Mouse (Mus musculus): Measurements from ENCODE around the gene Hdac9. TPM values are rescaled to one million over a fixed set of nuclear protein-coding genes. Genes with fewer than 3 reads are reported as not detected.

Hdac9 gene
- polyA plus RNA-seq, 1 experiment from 2014 or later = 1.6 TPM

DNA sequence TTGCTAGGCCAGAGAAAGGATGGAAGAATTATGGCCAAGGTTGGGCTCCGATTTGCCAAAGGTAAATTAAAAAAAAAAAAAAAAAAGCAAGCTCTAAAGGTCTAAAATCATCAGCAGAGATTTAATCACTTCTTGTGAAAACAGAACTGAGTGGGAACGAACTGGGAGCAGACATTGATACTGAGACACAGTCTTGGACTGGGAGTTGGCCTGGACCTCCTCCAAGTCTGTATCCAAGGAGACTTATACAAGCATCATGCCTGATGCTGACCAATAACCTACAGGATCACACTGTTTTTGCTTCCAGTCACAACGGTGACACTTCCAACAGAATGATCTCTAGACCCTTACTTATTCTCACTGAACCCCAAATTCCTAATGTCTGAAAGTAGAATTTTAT lies 298.6 kb downstream of the Hdac9 start:
- H3K4me3 ChIP-seq (ENCODE audit: low read depth, low read length) = no peak overlapping the region
- no peaks in the 10 kb centered on the region for H3K27me3 ChIP-seq (ENCODE audit: control insufficient read depth, insufficient read depth, low read depth, low read length)
- no peak overlapping the region for H3K27ac ChIP-seq (ENCODE audit: low read length)
- H3K4me1 ChIP-seq (ENCODE audit: control insufficient read depth, low read depth, low read length) = no peaks in the 10 kb centered on the region
- ATAC-seq (ENCODE audit: low read depth) = no peak
- no peaks in the 10 kb centered on the region for H3K36me3 ChIP-seq (ENCODE audit: control insufficient read depth, insufficient read depth)
- no peak overlapping the region for H3K4me2 ChIP-seq (ENCODE audit: low read depth, low read length)
- 58% methylated on average over 3 of the region's 3 CpGs for WGBS (ENCODE audit: insufficient replicate concordance)
- no peak overlapping the region for H3K9ac ChIP-seq (ENCODE audit: low read depth, low read length)
- H3K9me3 ChIP-seq (replicated peaks; ENCODE audit: control insufficient read depth, low read length) = no peaks in the 10 kb centered on the region

DNA sequence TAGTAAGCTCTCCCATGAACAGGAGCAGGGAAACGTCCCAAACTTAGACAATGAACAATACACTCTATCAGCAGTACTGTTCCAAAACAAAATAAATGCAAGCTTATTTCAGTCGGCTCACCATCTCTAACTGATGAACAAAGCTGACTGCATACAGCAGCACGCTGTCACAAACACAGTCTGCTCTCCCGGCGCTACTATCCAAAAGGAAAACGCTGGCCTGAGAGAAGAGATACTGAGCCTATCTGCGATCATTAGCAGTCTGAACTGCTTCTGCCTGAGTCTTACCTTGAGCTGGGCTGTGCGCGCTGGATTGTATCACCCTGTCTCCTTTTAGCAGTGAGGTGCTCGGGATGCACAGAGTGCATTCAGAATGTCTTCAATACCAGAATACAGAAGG lies 299.1 kb downstream of the Hdac9 start:
- H3K4me1 ChIP-seq (ENCODE audit: control insufficient read depth, low read depth, low read length) = no peaks in the 10 kb centered on the region
- no peak overlapping the region for H3K9ac ChIP-seq (ENCODE audit: low read depth, low read length)
- 69% methylated on average over 10 of the region's 10 CpGs for WGBS (ENCODE audit: insufficient replicate concordance)
- H3K4me2 ChIP-seq (ENCODE audit: low read depth, low read length) = no peak overlapping the region
- no peak overlapping the region for H3K4me3 ChIP-seq (ENCODE audit: low read depth, low read length)
- no peak for ATAC-seq (ENCODE audit: low read depth)
- H3K9me3 ChIP-seq (replicated peaks; ENCODE audit: control insufficient read depth, low read length) = no peaks in the 10 kb centered on the region
- no peaks in the 10 kb centered on the region for H3K27me3 ChIP-seq (ENCODE audit: control insufficient read depth, insufficient read depth, low read depth, low read length)
- H3K36me3 ChIP-seq (ENCODE audit: control insufficient read depth, insufficient read depth) = no peaks in the 10 kb centered on the region
- H3K27ac ChIP-seq (ENCODE audit: low read length) = no peak overlapping the region

DNA sequence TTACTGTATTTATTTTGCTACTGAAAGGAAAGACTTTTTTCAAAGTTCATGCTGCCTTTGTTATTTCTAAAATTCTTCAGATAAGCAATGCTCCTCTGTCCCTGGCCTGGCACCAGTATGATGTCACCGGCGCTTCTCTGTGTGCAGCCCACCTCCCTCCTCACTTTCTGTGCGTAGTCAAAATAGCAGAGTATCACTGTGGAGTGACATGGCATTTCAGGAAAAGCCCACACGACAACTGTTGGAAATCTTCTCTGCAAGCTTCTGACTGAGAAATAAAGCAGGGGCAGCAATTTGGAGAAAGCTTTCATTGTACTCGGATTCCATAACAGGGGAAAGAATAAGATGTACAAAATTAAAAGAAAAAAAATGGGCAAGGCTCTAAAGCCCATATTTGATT lies 302.1 kb downstream of the Hdac9 start:
- no peaks in the 10 kb centered on the region for H3K36me3 ChIP-seq (ENCODE audit: control insufficient read depth, insufficient read depth)
- no peak overlapping the region for H3K27ac ChIP-seq (ENCODE audit: low read length)
- H3K9ac ChIP-seq (ENCODE audit: low read depth, low read length) = no peak overlapping the region
- no peaks in the 10 kb centered on the region for H3K27me3 ChIP-seq (ENCODE audit: control insufficient read depth, insufficient read depth, low read depth, low read length)
- H3K4me1 ChIP-seq (ENCODE audit: control insufficient read depth, low read depth, low read length) = no peaks in the 10 kb centered on the region
- WGBS (ENCODE audit: insufficient replicate concordance) = 65% methylated on average over 5 of the region's 5 CpGs
- ATAC-seq (ENCODE audit: low read depth) = no peak
- no peaks in the 10 kb centered on the region for H3K9me3 ChIP-seq (replicated peaks; ENCODE audit: control insufficient read depth, low read length)
- H3K4me3 ChIP-seq (ENCODE audit: low read depth, low read length) = no peak overlapping the region
- no peak overlapping the region for H3K4me2 ChIP-seq (ENCODE audit: low read depth, low read length)

DNA sequence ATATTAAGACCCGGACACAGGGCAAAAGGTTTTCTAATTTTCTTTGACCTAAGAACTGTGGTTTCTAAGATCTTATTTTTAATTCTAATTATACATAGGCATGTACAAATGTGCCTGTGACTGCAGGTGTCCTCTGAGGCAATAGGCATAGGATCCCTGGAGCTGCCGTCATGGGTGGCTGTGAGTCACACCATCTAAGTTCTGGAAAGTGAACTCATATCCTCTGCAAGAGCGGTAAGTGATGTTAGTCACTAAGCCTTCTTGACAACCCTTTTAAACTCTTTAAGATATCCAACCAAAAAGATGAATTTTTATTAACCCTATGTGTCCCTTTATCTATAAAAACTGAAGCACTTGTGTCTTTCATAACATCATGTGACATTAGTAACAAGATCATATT lies 304.4 kb downstream of the Hdac9 start:
- WGBS (ENCODE audit: insufficient replicate concordance) = 64% methylated on average over 3 of the region's 3 CpGs
- H3K9me3 ChIP-seq (replicated peaks; ENCODE audit: control insufficient read depth, low read length) = no peaks in the 10 kb centered on the region
- H3K36me3 ChIP-seq (ENCODE audit: control insufficient read depth, insufficient read depth) = no peaks in the 10 kb centered on the region
- H3K4me3 ChIP-seq (ENCODE audit: low read depth, low read length) = no peak overlapping the region
- no peak overlapping the region for H3K9ac ChIP-seq (ENCODE audit: low read depth, low read length)
- H3K4me2 ChIP-seq (ENCODE audit: low read depth, low read length) = no peak overlapping the region
- H3K27ac ChIP-seq (ENCODE audit: low read length) = no peak overlapping the region
- H3K4me1 ChIP-seq (ENCODE audit: control insufficient read depth, low read depth, low read length) = no peaks in the 10 kb centered on the region
- no peaks in the 10 kb centered on the region for H3K27me3 ChIP-seq (ENCODE audit: control insufficient read depth, insufficient read depth, low read depth, low read length)
- ATAC-seq (ENCODE audit: low read depth) = no peak

DNA sequence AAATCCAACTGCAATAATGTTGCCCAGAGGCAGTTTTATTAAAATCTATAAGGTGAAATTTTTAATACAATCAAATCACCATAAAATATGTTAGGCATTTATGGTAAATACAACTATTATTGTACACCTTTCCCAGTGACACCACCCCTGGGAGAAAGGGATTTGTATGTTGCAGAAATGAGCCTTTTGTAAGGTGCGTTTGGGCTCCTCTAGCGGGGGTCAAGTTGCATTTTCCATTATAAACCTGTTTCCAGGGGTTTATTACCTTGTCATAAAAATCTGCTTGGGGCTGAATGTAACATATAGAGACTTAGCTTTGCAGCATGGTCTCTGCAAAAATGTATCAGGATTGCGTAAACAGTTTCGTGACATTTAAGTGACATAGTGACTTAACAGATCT lies 312.4 kb downstream of the Hdac9 start:
- WGBS (ENCODE audit: insufficient replicate concordance) = 71% methylated on average over 4 of the region's 4 CpGs
- no peak for ATAC-seq (ENCODE audit: low read depth)

DNA sequence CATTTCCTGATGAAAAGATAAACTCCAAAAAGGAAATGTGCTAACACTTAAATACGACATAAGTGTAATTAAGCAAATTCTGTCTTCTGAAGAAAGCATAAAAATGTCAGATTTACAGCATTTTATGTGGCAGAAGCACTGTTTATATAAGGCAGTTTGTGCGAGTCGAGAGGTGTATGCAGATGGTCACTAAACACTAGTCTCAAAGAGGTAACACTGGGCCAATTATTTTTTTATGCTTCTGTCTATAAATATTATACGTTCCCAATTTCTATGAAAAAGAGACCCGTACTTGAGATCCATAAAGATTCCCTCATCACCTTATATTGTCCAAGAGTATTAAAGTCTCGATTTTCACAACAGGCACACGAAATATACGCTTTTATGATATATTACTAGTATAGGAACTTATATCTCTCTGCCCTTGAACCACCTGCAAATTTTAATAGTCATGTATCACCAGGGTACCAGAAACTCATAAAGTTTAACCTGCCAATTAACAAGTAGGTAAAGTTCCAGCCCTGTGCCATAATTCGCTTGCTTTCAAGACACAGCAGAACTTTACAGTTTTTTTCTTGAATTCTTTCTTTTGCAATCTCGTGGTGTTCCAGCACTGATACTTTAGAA lies 322.6 kb downstream of the Hdac9 start:
- no peak for ATAC-seq (ENCODE audit: low read depth)
- WGBS (ENCODE audit: insufficient replicate concordance) = 47% methylated on average over 10 of the region's 10 CpGs
- H3K9me3 ChIP-seq (replicated peaks; ENCODE audit: control insufficient read depth, low read length) = no peaks in the 10 kb centered on the region

More for the DNA sequence above, 312.4 kb downstream of the Hdac9 start:
- Histone ChIP-seq H3K4me2 (ENCODE audit: low read depth, low read length) (no peak overlapping the region), H3K4me1 (ENCODE audit: control insufficient read depth, low read depth, low read length) (no peaks in the 10 kb centered on the region), H3K9ac (ENCODE audit: low read depth, low read length) (no peak overlapping the region), H3K9me3 (replicated peaks; ENCODE audit: control insufficient read depth, low read length) (no peaks in the 10 kb centered on the region), H3K36me3 (ENCODE audit: control insufficient read depth, insufficient read depth) (no peaks in the 10 kb centered on the region), H3K4me3 (ENCODE audit: low read depth, low read length) (no peak overlapping the region), H3K27me3 (ENCODE audit: control insufficient read depth, insufficient read depth, low read depth, low read length) (no peaks in the 10 kb centered on the region), H3K27ac (ENCODE audit: low read length) (no peak overlapping the region)

DNA sequence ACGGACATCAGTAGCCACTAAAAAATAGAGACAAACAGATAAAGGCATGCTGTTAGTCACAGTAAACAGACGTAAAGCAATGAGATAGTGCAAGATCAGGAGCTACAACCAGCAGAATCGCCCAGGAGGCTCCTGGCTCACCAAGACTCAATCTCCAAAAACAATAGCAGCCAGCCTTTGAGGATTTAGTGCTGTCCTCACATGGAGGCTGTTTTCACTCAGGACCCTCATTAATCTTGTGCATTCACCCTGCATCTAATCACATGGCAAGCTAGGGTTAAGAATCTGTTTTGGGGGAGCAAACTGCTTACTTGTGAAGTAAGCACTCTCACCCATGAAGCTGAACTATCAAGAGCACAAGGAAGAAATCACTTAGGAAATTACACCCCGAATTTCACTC lies 329.7 kb downstream of the Hdac9 start:
- Histone ChIP-seq H3K36me3 (ENCODE audit: control insufficient read depth, insufficient read depth) (no peaks in the 10 kb centered on the region), H3K9me3 (replicated peaks; ENCODE audit: control insufficient read depth, low read length) (no peaks in the 10 kb centered on the region), H3K27ac (ENCODE audit: low read length) (no peak overlapping the region), H3K4me1 (ENCODE audit: control insufficient read depth, low read depth, low read length) (no peaks in the 10 kb centered on the region), H3K27me3 (ENCODE audit: control insufficient read depth, insufficient read depth, low read depth, low read length) (no peaks in the 10 kb centered on the region), H3K4me2 (ENCODE audit: low read depth, low read length) (no peak overlapping the region), H3K9ac (ENCODE audit: low read depth, low read length) (no peak overlapping the region), H3K4me3 (ENCODE audit: low read depth, low read length) (no peak overlapping the region)
- 47% methylated on average over 4 of the region's 4 CpGs for WGBS (ENCODE audit: insufficient replicate concordance)
- no peak for ATAC-seq (ENCODE audit: low read depth)

More for the DNA sequence above, 322.6 kb downstream of the Hdac9 start:
- Histone ChIP-seq H3K4me1 (ENCODE audit: control insufficient read depth, low read depth, low read length) (no peaks in the 10 kb centered on the region), H3K9ac (ENCODE audit: low read depth, low read length) (no peak overlapping the region), H3K4me3 (ENCODE audit: low read depth, low read length) (no peak overlapping the region), H3K27ac (ENCODE audit: low read length) (no peak overlapping the region), H3K36me3 (ENCODE audit: control insufficient read depth, insufficient read depth) (no peaks in the 10 kb centered on the region), H3K27me3 (ENCODE audit: control insufficient read depth, insufficient read depth, low read depth, low read length) (no peaks in the 10 kb centered on the region), H3K4me2 (ENCODE audit: low read depth, low read length) (no peak overlapping the region)

DNA sequence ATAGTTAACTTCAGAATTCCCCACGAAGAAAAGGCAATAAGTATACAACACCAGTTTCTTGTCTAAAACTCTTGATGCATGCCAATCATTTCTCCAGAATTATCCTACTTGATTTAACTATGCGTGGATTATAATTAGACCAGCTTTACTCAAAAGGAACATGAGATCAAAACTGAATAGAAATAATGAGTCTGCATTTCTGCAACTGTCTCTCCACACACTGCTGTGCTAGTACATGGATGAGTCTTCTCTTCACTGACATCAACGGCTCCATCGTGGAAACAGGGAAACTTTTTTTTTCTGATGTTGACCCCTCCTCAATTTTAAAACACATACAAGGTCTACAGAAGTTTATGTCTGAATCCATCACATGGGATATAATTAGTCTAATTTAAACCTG lies 334.4 kb downstream of the Hdac9 start:
- no peaks in the 10 kb centered on the region for H3K4me1 ChIP-seq (ENCODE audit: control insufficient read depth, low read depth, low read length)
- H3K4me3 ChIP-seq (ENCODE audit: low read depth, low read length) = no peak overlapping the region
- no peak for ATAC-seq (ENCODE audit: low read depth)
- H3K27me3 ChIP-seq (ENCODE audit: control insufficient read depth, insufficient read depth, low read depth, low read length) = no peaks in the 10 kb centered on the region
- H3K9me3 ChIP-seq (replicated peaks; ENCODE audit: control insufficient read depth, low read length) = no peaks in the 10 kb centered on the region
- H3K9ac ChIP-seq (ENCODE audit: low read depth, low read length) = no peak overlapping the region
- WGBS (ENCODE audit: insufficient replicate concordance) = 71% methylated on average over 4 of the region's 4 CpGs
- H3K36me3 ChIP-seq (ENCODE audit: control insufficient read depth, insufficient read depth) = no peaks in the 10 kb centered on the region
- no peak overlapping the region for H3K4me2 ChIP-seq (ENCODE audit: low read depth, low read length)
- no peak overlapping the region for H3K27ac ChIP-seq (ENCODE audit: low read length)

DNA sequence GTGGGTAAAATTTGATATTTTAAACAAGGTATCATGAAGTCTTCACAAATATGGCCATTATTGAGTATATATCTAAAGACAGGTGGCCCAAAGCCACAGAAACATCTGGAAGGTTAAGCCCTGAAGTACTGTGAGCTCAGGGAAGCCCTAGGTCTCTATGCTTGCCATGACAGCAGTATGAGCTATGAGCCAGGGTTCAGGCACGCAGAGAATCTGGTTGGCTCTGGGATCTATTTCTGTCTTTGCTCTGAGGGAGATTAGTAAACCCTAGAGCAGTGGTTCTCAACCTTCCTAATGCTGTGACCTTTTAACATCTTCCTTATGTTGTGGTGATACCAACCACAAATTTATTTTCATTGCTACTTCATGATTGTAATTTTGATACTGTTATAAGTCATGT lies 337.7 kb downstream of the Hdac9 start:
- WGBS (ENCODE audit: insufficient replicate concordance) = 58% methylated on average over 1 of the region's 1 CpGs
- Histone ChIP-seq H3K27me3 (ENCODE audit: control insufficient read depth, insufficient read depth, low read depth, low read length) (no peaks in the 10 kb centered on the region), H3K4me1 (ENCODE audit: control insufficient read depth, low read depth, low read length) (no peaks in the 10 kb centered on the region), H3K9me3 (replicated peaks; ENCODE audit: control insufficient read depth, low read length) (no peaks in the 10 kb centered on the region), H3K27ac (ENCODE audit: low read length) (no peak overlapping the region), H3K36me3 (ENCODE audit: control insufficient read depth, insufficient read depth) (no peaks in the 10 kb centered on the region), H3K9ac (ENCODE audit: low read depth, low read length) (no peak overlapping the region), H3K4me3 (ENCODE audit: low read depth, low read length) (no peak overlapping the region), H3K4me2 (ENCODE audit: low read depth, low read length) (no peak overlapping the region)
- ATAC-seq (ENCODE audit: low read depth) = no peak

All from liver, embryonic 16.5 days (tissue).